Mouse (Mus musculus) heart, adult 11 months (tissue): ENCODE data around the gene Atl2.

Source experiments
- DNase-seq: peaks from one replicate; pipeline ENCODE4 v3.0.0; 2022

Gene Atl2

DNA sequence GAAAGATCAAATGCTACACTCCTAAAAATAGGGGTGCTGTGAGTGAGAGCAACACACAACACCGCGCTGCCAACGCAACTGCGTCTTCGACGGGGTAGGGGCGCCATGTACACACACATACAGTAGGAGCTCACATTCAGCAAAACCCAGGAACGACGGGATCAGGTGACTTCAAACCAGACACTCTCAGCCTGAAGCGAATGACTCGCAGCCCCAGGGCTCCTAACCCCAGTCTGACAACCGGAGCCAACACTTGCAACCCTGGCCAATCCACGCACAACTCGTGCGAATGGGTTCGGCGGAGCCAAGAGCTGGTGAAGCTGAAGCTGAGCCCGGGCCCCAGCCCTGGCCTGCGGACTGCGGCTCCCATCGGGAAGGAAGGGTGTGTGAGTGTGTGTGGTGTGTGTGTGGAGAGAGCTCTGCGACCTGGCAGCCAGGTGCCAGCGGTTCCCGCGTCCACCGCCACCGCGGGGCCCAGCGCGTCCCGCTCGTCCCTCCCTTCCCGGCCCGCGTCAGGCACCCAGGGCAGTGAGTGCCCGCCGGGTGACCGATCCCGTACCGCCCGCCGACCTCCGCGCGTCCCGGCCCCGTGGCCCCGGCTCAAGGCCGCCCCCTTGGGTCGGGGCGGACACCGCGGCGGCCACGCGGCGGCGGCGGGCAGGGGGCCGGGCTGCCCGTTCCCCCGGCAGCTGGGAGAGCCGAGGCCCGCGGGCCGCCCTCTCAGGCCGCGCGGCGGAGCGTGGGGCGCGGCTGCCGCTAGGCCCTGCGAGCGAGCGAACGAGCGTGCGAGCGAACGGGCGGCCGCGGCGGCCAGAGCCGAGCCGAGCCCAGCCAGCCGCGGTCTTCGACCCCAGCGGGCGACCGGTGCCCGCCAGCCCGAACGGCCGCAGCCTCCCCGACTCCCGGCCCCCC lies 696 bp downstream of the Atl2 start:
- peak; percentile 97 for DNase-seq

GRCm38 (mm10) chr17:79894054-79894453 lies 1.9 kb downstream of the Atl2 start:
- DNase-seq, result no peak

DNA sequence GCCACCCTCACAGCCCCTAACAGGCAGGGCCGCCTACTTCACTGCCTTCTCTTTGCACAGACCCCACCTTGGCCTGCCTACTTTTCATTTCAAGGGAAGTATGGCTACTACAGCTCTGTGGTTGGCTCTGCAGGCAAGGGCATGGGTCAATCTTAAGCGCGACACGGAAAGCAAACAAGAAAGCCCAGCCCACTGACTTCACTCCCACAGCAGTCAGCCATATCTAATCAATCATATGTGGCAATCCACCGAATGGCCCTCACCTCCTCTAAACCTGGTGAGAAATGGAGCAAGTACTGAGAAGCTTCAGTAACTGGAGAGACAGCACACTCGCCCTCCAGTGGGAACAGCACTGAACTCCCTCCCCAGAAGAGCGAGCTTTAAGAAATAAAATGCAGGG lies 4.0 kb downstream of the Atl2 start:
- no peak for DNase-seq

GRCm38 (mm10) chr17:79887926-79888325 lies 8.0 kb downstream of the Atl2 start:
- DNase-seq, result no peak

- peak; percentile 45 for DNase-seq
Observed at GRCm38 (mm10) chr17:79883198-79883597, 12.7 kb downstream of the Atl2 start.

DNA sequence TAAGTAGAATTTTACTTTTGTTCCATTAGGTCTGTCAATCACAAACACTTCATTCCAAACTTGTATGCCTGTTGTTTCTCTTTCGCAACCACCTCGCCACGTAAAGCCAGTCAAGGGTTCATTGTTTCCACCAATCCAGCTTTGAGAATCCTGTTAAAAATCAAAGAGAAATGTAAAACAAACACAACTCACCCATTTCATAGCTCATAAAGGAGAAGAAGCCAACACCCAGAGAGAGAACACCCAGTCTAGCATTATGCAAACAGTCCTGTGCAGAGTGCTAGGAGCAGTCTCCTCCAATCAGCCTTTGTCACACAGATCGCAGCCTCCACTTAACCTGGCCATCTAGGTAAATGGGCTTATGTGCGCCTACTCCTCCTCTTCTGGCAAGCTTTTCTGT lies 30.9 kb downstream of the Atl2 start:
- no peak for DNase-seq

GRCm38 (mm10) chr17:79864503-79864902 lies 31.4 kb downstream of the Atl2 start:
- no peak for DNase-seq

- DNase-seq, result no peak
Observed at GRCm38 (mm10) chr17:79862038-79862437, 33.9 kb downstream of the Atl2 start.

- DNase-seq, result no peak
Observed at GRCm38 (mm10) chr17:79855533-79855932, 40.4 kb downstream of the Atl2 start.

GRCm38 (mm10) chr17:79848385-79848784 lies 47.5 kb downstream of the Atl2 start:
- DNase-seq, result no peak

GRCm38 (mm10) chr17:79846182-79846581 lies 49.7 kb downstream of the Atl2 start:
- DNase-seq, result peak; percentile 83

DNA sequence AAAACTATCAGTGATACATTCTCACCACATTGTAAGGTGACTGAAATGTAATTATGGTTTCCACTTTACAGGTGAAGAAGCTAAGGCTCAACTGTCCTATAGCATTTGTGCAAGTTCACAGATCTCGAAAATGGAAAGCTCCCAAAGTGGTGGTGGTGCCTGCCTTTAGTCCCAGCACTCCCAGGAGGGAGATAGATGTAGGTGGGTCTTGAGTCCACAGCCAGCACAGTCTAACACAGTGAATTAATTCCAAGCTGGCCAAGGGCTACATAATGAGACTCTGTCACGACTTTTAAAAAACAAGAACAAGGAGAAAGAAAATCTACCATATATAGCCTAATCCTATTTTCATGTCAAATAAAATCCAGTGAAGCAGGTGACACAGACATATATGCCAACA lies 50.2 kb downstream of the Atl2 start:
- no peak for DNase-seq

DNA sequence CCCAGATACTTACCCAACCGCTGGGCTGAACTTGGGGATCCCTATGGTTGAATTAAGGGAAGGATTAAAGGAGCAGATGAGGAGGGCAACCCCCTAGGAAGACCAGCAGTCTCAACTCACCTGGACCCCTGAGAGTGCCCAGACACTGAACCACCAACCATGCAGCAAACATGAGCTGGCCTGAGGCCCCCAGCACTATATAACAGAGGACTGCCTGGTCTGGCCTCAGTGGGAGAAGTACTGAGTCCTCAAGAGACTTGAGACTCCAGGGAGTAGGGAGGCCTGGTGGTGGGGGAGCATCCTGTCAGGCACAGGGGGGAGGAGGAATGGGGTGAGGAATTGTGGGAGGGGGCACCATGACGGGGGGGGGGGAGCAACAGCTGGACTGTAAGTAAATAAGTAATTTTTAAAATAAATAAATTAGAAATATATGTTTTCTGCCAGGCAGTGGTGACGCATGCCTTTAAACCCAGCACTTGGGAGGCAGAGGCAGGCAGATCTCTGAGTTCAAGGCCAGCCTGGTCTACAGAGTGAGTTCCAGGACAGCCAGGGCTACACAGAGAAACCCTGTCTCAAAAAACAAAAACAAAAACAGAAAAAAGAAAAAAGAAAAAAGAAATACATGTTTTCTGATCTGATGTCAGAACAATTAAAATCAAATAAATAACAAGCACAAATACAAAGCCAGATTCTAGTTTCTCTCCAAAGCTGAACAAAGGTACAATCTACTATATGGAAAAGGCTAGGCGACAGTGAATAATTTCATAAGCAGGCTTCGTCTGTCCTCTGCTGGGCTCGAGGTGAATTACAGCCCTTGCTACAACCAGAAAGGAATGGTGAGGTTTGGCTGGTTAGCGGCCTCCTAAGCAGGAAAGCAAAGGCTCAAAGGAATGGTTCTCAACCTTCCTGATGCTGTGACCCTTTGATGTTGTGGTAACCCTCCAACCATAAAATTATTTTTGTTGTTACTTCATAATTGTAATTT lies 55.4 kb downstream of the Atl2 start:
- peak; percentile 85 for DNase-seq

DNA sequence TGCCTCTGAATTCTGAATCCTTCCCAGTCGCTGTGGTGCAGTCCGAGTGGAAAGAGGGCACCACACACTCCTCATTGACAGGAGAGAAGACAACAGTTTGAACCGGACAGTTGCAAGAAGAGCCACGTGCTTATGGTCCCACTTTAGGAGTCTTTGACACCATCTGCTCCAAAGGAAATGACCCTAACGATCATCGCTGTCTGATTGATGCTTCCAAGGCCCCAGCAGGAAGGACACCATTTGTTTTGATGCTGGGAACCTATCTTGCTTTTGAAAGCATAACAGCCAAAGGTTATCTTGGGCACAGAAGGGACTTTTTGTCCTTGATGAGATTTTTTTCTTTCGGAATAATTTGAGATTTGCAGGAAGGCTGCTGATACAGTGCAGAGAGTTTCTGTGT lies 58.9 kb downstream of the Atl2 start:
- DNase-seq, result peak; percentile 85

- peak; percentile 86 for DNase-seq
Observed at GRCm38 (mm10) chr17:79835714-79836373, 60.1 kb downstream of the Atl2 start.

- no peak for DNase-seq
Observed at GRCm38 (mm10) chr17:79832284-79832683, 63.6 kb downstream of the Atl2 start.

GRCm38 (mm10) chr17:79826482-79827034 lies 69.4 kb downstream of the Atl2 start:
- no peak for DNase-seq

GRCm38 (mm10) chr17:79825241-79826030 lies 70.5 kb downstream of the Atl2 start:
- peak; percentile 93 for DNase-seq

GRCm38 (mm10) chr17:79824406-79824805 lies 71.5 kb downstream of the Atl2 start:
- no peak for DNase-seq

DNA sequence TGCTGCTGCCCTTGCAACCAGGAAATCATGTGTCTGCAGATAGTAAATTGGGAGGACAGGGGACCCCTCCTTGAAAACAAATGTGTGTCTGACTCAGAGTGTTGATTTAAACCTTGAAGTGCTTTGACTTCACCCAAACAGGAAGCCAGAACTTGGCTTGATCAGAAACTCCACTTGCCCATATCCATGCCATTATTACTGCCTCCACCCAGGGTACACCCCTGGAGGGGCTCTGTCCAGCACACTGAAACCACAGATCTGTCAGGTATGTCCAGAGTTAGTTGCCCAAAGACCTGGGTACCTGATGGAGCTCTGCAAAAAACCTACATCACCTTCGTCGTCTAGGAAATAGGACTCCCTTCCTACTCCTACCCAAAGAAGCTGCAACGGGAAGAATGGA lies 77.0 kb downstream of the Atl2 start:
- peak; percentile 73 for DNase-seq

DNA sequence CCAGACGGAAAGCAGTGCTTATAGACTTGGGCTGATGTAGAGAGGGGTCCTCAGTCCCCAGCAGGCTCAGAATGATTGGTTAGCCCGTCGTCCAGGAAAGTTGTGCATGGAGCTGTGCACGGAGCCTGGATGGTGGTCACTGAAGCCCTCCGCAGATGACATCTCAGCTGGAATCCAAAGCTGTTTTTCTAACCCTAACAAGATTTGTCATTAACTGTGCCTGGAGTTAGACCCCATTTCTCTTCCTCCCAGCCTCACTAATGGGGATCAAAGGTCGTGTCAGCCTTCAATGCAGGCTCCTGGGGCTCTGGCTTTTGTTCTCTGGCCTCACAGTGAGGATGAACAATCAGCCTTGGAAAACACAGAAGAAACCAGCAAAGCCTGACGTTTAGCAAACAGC lies 77.9 kb downstream of the Atl2 start:
- peak; percentile 68 for DNase-seq

DNA sequence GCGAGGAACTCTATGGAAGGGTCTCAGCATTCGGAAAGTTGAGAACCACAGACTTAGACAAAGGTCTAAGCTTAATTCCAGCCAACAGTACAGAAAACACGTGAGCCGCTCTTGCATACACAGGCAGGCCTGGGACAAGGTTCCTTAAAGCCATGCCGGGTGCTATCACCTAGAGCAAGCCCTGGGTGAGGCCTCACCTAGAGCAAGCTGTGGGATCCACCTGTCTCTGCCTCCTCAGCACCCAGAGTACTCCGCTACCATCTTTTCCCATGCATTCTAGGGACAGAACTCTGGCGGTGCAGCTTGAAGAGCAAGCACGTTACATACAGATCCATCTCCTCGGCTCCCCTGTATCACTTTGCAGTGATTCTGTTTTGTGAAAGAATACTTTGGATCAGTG lies 78.4 kb downstream of the Atl2 start:
- peak; percentile 54 for DNase-seq
